Mouse (Mus musculus): Measurements from ENCODE around the gene Zfhx2. TPM values are rescaled to one million over a fixed set of nuclear protein-coding genes. Genes with fewer than 3 reads are reported as not detected.
"Not testable (repeated sequence)": the region's sequence is repeated elsewhere in the genome, so short reads cannot be mapped to it uniquely, and the experiment has no call there.

The Zfhx2 gene
- polyA plus RNA-seq, 1 experiment from 2014 or later = 1.5 TPM

- no peak for DNase-seq (ENCODE audit: low spot score)
These were observed 44.1 kb downstream of the Zfhx2 start for GRCm38 (mm10) chr14:55047971-55048531.

- not testable (repeated sequence) for DNase-seq (ENCODE audit: low spot score)
These were observed 48.4 kb downstream of the Zfhx2 start for GRCm38 (mm10) chr14:55043694-55044093.

GRCm38 (mm10) chr14:55032695-55033225 is 59.4 kb downstream of the Zfhx2 start:
- no peak for DNase-seq (ENCODE audit: low spot score)

GRCm38 (mm10) chr14:55029034-55029698 is 63.0 kb downstream of the Zfhx2 start:
- DNase-seq (ENCODE audit: low spot score) = peak; percentile 58

- no peak for DNase-seq (ENCODE audit: low spot score)
These were observed 63.7 kb downstream of the Zfhx2 start for GRCm38 (mm10) chr14:55028333-55028835.

- no peak for DNase-seq (ENCODE audit: low spot score)
These were observed 64.5 kb downstream of the Zfhx2 start for GRCm38 (mm10) chr14:55027653-55028052.

- no peak for DNase-seq (ENCODE audit: low spot score)
These were observed 64.9 kb downstream of the Zfhx2 start for GRCm38 (mm10) chr14:55027251-55027650.

- DNase-seq (ENCODE audit: low spot score) = peak; percentile 8
These were observed 66.6 kb downstream of the Zfhx2 start for GRCm38 (mm10) chr14:55025527-55025926.

GRCm38 (mm10) chr14:55024236-55024635 is 67.9 kb downstream of the Zfhx2 start:
- no peak for DNase-seq (ENCODE audit: low spot score)

GRCm38 (mm10) chr14:55023011-55023410 is 69.1 kb downstream of the Zfhx2 start:
- no peak for DNase-seq (ENCODE audit: low spot score)

GRCm38 (mm10) chr14:55020394-55020793 is 71.7 kb downstream of the Zfhx2 start:
- no peak for DNase-seq (ENCODE audit: low spot score)

GRCm38 (mm10) chr14:55016876-55017275 is 75.2 kb downstream of the Zfhx2 start:
- no peak for DNase-seq (ENCODE audit: low spot score)

- DNase-seq (ENCODE audit: low spot score) = no peak
These were observed 76.4 kb downstream of the Zfhx2 start for GRCm38 (mm10) chr14:55015767-55016111.

GRCm38 (mm10) chr14:55014991-55015766 is 76.9 kb downstream of the Zfhx2 start, which contains the start of gene Ngdn:
Gene Ngdn, plus strand, starts transcription at chr14:55015454.
- peak; percentile 98 for DNase-seq (ENCODE audit: low spot score)

- DNase-seq (ENCODE audit: low spot score) = no peak
These were observed 77.5 kb downstream of the Zfhx2 start for GRCm38 (mm10) chr14:55014591-55014990.

GRCm38 (mm10) chr14:55011116-55011515 is 81.0 kb downstream of the Zfhx2 start:
- DNase-seq (ENCODE audit: low spot score) = no peak

Other genes starting within 250 kb of the Zfhx2 start
- 7.2 and 8.8 TPM in 2 replicates for gene Homez, start 221.4 kb downstream of the Zfhx2 start, polyA plus RNA-seq (2015; fragmentation: Nextera tagmentation; extraction: Ambion mirVana)
- gene Ppp1r3e, start 214.8 kb downstream of the Zfhx2 start, polyA plus RNA-seq (2015; fragmentation: Nextera tagmentation; extraction: Ambion mirVana) = 1.8 and 2.2 TPM in 2 replicates
- gene Bcl2l2, start 208.9 kb downstream of the Zfhx2 start, polyA plus RNA-seq (2015; fragmentation: Nextera tagmentation; extraction: Ambion mirVana) = 1.5 and 1.7 TPM in 2 replicates
- 1.2 TPM in 1 of 2 replicates, not detected in the other for gene Gm20521, start 208.9 kb downstream of the Zfhx2 start, polyA plus RNA-seq (2015; fragmentation: Nextera tagmentation; extraction: Ambion mirVana)
- 91.7 and 109 TPM in 2 replicates for gene Pabpn1, start 199.8 kb downstream of the Zfhx2 start, polyA plus RNA-seq (2015; fragmentation: Nextera tagmentation; extraction: Ambion mirVana)
- gene Slc22a17, start 179.2 kb downstream of the Zfhx2 start, polyA plus RNA-seq (2015; fragmentation: Nextera tagmentation; extraction: Ambion mirVana) = 4.1 and 4.3 TPM in 2 replicates
- 8.2 and 9.2 TPM in 2 replicates for gene Efs, start 166.2 kb downstream of the Zfhx2 start, polyA plus RNA-seq (2015; fragmentation: Nextera tagmentation; extraction: Ambion mirVana)
- gene Il25, start 159.6 kb downstream of the Zfhx2 start, polyA plus RNA-seq (2015; fragmentation: Nextera tagmentation; extraction: Ambion mirVana) = not detected in 2 replicates
- 0.22 TPM in 1 of 2 replicates, not detected in the other for gene Cmtm5, start 156.1 kb downstream of the Zfhx2 start, polyA plus RNA-seq (2015; fragmentation: Nextera tagmentation; extraction: Ambion mirVana)
- 0.34 and 0.35 TPM in 2 replicates for gene Myh6, start 125.4 kb downstream of the Zfhx2 start, polyA plus RNA-seq (2015; fragmentation: Nextera tagmentation; extraction: Ambion mirVana)
- not detected in 2 replicates for gene Gm17428, start 115.4 kb downstream of the Zfhx2 start, polyA plus RNA-seq (2015; fragmentation: Nextera tagmentation; extraction: Ambion mirVana)
- gene Myh7, start 97.7 kb downstream of the Zfhx2 start, polyA plus RNA-seq (2015; fragmentation: Nextera tagmentation; extraction: Ambion mirVana) = 0.49 and 0.55 TPM in 2 replicates
- gene Ngdn, start 76.9 kb downstream of the Zfhx2 start, polyA plus RNA-seq (2015; fragmentation: Nextera tagmentation; extraction: Ambion mirVana) = 128 and 129 TPM in 2 replicates
- 9.8 and 10.3 TPM in 2 replicates for gene Thtpa, start 2.5 kb upstream of the Zfhx2 start, polyA plus RNA-seq (2015; fragmentation: Nextera tagmentation; extraction: Ambion mirVana)
- gene Ap1g2, start 14.3 kb upstream of the Zfhx2 start, polyA plus RNA-seq (2015; fragmentation: Nextera tagmentation; extraction: Ambion mirVana) = 32.0 and 38.3 TPM in 2 replicates
- 0.09 TPM in 2 replicates for gene Jph4, start 24.6 kb upstream of the Zfhx2 start, polyA plus RNA-seq (2015; fragmentation: Nextera tagmentation; extraction: Ambion mirVana)
- gene Dhrs2, start 129.7 kb upstream of the Zfhx2 start, polyA plus RNA-seq (2015; fragmentation: Nextera tagmentation; extraction: Ambion mirVana) = 0.26 and 0.69 TPM in 2 replicates

Measured in thymus, postnatal 0 days (tissue).